Mouse (Mus musculus): Measurements from ENCODE around the gene Syt14. TPM values are rescaled to one million over a fixed set of nuclear protein-coding genes. Genes with fewer than 3 reads are reported as not detected.
A peak's percentile ranks its signal among the peaks of the same experiment; 100 is the strongest.

Gene Syt14
- 10 to 100 TPM; 27.2 to 29.0 TPM for total RNA-seq (2021)

DNA sequence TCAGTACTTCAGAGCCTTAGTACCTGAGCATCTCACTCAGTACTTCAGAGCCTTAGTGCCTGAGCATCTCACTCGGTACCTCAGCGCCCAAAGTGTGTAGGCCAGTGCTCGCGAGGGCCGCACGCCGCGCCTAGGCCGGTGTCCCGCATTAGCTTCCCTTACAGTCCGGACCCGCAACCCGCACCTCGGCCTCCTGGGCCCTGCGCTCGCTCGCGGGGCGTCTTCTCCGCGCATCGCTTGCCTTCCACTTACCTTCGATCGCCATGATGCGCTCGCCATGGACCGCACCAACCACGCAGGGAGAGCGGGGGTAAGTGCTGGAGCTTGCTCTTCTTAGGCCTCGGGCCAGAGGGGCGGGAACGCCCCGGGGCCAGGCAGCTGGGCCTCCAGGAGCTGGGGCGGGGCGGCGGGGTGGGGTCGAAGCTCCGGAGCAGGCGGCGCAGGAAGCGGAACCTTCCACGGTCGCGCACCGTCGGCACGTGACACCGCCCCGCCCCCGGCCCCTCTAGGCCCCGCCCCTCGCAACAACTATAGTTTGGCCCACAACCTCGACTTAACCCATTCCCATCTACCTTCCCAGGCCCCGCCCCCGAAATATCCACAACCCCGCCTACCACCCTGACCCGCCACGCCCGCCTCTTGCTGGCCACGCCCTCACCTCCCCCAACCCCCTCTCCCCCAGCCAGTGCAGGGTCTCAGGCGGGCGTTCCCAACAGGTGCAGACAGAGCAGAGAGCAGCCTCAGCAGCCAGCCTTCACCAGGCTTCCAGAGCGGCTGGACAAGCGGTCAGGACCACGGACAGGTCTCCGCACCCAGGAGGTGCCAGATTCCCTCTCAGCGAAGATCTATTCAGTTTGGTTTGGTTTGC, at the start of gene Syt14:
Syt14 (minus strand) TSS at position 405 of the 868 bp plus-strand sequence.
- peak; percentile 52 for DNase-seq

DNA sequence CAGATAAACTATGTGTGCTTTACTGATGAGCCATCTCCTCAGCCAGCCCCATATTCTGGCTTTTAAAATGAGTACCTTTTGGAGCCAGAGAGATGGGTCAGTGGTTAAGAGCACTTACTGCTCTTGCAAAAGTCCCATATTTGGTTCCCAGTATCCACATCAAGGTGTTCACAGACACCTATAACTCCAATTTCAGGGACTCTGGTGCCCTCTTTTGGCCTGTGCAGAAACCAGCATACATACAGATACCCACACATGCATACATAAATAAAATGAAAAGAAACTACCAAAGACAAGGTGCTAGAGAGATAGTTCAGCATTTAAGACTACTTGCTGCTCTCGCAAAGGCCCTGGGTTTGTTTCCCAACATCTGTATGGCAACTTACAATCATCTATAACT, 48.4 kb upstream of the Syt14 start:
- DNase-seq = no peak

- DNase-seq = no peak
Measured at GRCm38 (mm10) chr1:193083051-193083450, 47.5 kb upstream of the Syt14 start.

DNA sequence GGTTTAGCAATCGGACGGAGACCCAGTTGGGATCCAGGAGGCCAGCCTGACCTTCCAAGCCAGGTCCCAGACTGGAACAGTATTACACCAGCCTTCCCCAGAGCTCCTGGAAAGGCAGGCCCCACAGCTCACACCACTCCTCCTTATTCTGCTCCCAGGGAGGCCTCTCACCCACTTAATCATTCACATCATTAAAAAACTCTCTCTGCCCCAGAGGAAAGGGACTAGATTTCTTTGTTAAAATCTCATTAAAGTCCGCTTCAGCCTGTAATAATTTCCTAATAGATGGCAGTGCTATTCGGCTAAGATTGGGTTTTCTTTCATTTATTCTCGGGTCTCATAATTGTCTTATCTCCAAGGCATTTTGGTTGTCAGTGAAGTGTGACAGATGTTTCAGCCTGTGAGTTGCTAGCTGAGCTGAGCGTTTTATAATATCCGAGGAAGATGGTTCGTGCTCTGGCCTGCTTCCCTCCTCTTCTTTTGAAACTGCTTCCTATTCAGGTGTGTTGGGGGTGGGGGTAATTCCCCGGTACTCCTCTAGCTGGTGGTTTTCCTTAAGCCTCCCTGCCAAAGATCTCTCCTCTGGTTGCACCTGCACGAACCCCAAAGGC, 46.8 kb upstream of the Syt14 start:
- no peak for DNase-seq

DNA sequence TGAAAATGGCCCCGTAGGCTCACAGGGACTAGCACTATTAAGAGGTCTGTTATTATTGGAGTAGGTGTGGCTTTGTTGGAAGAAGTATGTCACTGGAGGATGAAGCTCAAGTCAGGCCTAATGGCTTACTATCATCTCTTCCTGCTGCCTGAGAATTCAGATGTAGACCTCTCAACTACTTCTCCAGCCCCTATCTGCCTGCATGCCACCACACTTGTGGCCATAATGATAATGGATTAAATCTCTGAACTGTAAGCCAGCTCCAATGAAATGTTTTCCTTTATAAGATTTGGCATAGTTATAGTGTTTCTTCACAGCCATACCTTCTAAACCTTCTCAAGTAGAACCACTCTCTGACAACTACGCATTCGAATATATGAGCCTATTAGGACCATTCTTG, 27.0 kb upstream of the Syt14 start:
- no peak for DNase-seq

DNA sequence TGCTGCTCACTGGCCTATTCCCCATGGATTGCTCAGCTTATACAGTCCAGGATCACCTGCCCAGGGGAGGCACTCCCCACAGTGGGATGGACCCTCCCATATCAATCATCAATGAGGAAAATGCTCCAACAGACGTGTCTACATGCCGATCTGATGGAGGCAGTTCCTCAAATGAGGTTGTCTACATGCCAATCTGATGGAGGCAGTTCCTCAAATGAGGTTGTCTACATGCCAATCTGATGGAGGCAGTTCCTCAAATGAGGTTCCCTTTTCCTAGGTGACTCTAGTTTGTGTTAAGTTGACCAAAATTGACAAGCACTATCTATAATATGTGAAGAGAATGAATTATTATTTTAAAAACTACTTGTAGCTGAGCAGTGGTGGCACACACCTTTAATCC, 24.6 kb upstream of the Syt14 start:
- DNase-seq = no peak

DNA sequence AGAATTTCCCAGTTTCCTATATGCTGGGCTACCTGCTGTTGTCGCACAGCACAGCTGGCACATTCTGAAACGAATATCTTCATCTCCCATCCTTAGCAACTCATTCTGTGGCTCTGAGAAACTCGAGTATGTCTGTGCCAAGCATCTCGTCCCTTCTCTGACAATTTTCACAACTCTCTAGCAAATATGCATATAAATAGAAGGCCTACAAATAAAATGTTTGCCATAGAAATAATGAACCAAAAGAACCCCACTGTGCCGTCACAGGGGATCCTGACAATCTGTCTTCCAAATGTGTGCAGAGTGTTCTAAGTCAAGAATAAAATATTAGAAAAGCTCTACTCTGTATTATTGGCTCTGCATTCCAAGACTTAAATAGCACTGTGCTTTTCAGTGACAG, 24.0 kb upstream of the Syt14 start:
- DNase-seq = no peak

DNA sequence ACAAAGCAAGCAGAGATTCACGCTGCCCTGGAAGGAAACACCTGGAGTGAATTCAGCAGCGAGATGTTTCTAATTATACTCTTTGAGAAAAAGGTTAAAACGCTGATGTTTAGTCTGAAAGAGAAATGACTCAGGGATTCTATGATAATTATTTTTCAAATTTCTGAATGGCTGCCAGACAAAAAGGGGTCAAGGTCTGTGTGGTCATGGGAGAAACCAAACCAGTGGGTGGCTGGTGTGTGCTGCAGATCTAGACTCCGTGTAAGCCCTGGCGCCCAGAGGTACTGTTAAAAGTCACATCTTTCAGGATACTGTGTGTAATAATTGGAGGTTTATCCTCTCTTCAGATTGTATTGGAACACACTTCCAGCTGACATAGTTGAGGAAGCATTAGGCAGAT, 18.8 kb upstream of the Syt14 start:
- no peak for DNase-seq

GRCm38 (mm10) chr1:193053065-193053464, 17.5 kb upstream of the Syt14 start:
- no peak for DNase-seq

GRCm38 (mm10) chr1:193047616-193048015, 12.0 kb upstream of the Syt14 start:
- no peak for DNase-seq

DNA sequence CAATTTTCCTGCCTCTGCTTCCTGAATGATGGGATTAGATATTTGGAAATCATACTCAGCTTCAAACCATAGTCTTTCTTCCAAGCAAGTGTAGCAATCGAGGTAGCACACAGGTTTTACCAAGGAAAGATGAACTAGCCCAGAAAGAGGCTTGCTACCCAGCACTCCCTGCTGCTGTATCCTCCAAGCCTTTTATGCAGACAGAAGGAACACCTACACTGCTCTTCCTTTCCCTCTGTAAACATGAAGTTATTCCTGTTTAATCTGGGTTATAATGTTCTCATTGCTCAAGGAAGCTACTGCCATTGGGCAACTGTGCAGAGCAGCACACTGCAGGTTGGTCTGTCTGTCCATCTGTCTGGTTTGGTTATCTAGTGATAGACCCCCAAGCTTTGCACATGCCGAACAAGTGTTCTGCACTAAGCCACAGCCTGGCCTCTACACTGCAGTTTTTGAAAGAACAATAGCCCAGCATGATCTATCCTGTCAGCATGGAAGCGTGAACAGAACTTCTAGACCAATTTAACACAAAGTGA, 7.3 kb upstream of the Syt14 start:
- peak; percentile 30 to 31 for DNase-seq

GRCm38 (mm10) chr1:193034951-193035370, 614 bp downstream of the Syt14 start:
- peak; percentile 23 to 24 for DNase-seq

- DNase-seq = no peak
Measured at GRCm38 (mm10) chr1:193024311-193024710, 11.3 kb downstream of the Syt14 start.

DNA sequence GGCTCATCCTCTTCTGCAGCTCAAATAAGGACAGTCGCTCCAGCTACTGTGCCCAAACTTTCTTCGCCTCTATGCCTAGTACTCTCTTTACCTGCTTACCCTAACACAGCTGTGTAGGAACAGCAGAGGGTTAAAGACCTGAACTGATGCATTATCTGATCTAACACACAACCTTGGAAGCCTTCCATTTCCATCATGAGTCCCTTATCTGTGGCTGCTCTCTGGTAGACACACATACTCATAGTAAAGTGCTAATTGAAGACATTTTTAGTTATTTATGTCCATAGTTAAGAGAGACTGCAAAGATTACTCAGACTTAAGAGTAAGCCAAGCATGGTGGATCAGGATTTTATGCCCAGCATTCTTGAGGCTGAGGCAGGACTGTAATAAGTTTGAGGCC, 23.2 kb downstream of the Syt14 start:
- DNase-seq = no peak

DNA sequence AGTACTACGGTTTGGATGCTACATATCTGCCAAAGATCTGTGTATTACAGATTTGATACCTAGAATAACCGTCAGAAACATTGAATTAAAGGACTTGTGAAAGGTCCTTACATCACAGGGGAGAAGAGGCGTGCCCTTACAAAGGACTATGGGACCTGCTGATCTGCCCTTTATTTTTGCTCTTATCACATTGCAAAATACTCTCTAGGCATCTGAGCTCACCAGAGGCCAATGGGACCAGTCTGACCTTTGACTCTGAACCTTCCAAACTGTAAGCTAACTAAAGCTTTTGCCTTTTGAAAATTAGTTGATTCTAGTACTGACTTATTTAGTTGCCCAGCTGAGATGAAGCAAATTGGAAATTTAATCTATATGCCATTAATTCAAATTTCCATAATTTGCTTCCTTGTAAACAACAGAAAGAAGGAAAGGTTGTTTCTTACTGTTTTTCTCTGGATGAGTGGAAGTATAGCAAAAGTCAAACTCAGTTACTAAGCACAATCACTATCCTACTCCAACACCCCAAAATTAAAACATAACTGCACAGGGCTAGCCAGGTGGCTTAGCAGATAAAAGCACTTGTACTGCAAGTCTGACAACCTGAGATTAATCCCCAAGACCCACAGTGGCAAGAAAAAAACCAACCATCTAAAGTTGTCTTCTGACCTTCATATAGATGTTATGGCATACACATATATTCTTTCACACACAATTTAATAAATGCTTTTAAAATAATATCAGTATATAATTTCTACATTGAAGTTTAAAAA, 24.4 kb downstream of the Syt14 start:
- DNase-seq = no peak

- no peak for DNase-seq
Measured at GRCm38 (mm10) chr1:193004581-193004980, 31.0 kb downstream of the Syt14 start.

- DNase-seq = peak; percentile 48 to 63
Measured at GRCm38 (mm10) chr1:193003953-193004352, 31.6 kb downstream of the Syt14 start.

DNA sequence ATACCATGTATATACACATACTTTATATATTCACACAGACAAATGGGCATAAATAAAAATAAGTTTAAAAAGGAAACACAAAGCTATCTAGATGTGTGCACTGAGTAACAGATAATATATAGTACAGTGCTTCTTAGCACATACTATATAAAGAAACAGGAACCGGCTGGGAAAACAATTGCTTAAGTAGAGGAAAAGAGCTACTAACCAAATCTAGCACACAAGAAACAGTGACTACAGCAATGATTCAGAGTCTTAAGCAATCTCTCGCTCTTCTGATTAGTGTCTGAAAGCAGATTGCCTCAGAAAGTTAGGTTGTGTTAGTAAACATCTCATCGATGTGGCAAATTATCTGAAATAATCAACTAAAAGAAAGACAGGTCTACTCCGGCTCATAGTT, 33.3 kb downstream of the Syt14 start:
- DNase-seq = no peak

GRCm38 (mm10) chr1:193001587-193001986, 34.0 kb downstream of the Syt14 start:
- no peak for DNase-seq

GRCm38 (mm10) chr1:193000908-193001307, 34.7 kb downstream of the Syt14 start:
- no peak for DNase-seq

DNA sequence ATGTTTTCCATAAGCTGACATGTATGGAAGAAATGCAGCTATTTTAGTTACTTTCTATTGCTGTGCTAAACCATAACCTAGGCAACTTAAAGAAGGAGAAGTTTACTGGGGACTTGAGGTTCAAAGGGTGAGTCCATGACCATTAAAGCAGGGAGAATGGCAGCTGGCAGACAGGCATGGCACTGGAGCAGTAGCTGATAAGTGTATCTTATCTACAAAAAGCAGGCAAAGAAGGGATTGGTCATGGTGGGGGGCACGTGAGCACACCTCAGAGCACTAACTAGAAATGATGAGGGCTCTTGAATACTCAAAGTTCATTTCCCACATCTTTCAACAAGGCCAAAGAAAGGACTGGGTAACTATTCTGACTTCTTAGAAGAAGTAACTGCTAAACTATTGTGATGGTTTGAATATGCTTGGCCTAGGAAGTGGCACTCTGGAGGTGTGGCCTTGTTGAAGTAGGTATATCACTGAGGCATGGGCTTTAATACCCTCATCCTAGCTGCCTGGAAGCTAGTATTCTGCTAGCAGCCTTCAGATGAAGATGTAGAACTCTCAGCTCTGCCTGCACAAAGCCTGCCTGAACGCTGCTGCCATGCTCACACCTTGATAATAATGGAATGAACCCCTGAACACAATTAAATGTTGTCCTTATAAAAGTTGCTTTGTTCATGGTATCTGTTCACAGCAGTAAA, 41.2 kb downstream of the Syt14 start:
- no peak for DNase-seq

GRCm38 (mm10) chr1:192993491-192993890, 42.1 kb downstream of the Syt14 start:
- DNase-seq = no peak

Measured in layer of hippocampus, postnatal 36 days (tissue).